Mouse (Mus musculus) olfactory bulb, adult 2 months (tissue): Measurements from ENCODE around the gene Ube2l6. TPM values are rescaled to one million over a fixed set of nuclear protein-coding genes. Genes with fewer than 3 reads are reported as not detected.

Source experiments
- H3K27ac ChIP-seq: fragments of 200-500 bp; 2 replicates; pipeline ENCODE4 v1.5.1; 2012; ENCODE audit warnings: low read depth, low read length; ENCODE audit not compliant: insufficient read depth
- H3K4me1 ChIP-seq: fragments of 200-500 bp; 2 replicates; pipeline ENCODE4 v1.6.1; 2012; ENCODE audit warnings: low read length; ENCODE audit not compliant: control insufficient read depth, insufficient read depth
- H3K4me3 ChIP-seq: fragments of 200-500 bp; 2 replicates; pipeline ENCODE4 v1.5.1; 2012; ENCODE audit warnings: mild to moderate bottlenecking, low read depth, low read length, moderate library complexity; ENCODE audit not compliant: insufficient read depth
- CTCF ChIP-seq: fragments of 200-500 bp; IDR thresholded peaks from 2 replicates; pipeline ENCODE4 v1.5.1; 2012; ENCODE audit warnings: low read depth, mild to moderate bottlenecking, low read length, moderate library complexity; ENCODE audit not compliant: insufficient read depth
- POLR2A ChIP-seq: fragments of 200-500 bp; IDR thresholded peaks from 2 replicates; pipeline ENCODE4 v1.6.1; 2012; ENCODE audit warnings: mild to moderate bottlenecking, low read depth, low read length, moderate library complexity; ENCODE audit not compliant: insufficient read depth
- WGBS: fragments of 180-500 bp; shearing (Covaris S2); methylation state at CpG from one replicate; pipeline ENCODE4 v1.1.7; 2018; 5-methylcytosine and 5-hydroxymethylcytosine counted together
- polyA plus RNA-seq: library from polyadenylated mRNA; stranded (reverse); fragments of >200 nt; gene quantifications from 2 replicates; pipeline ENCODE4 v1.2.4, GENCODE M21; 2012; ENCODE audit warnings: low replicate concordance; ENCODE audit not compliant: missing spikeins, insufficient read depth, insufficient read length

Gene Ube2l6
- polyA plus RNA-seq, 1 experiment, result not detected

- Histone ChIP-seq H3K4me1 (no peaks in the 10 kb centered on the region), H3K27ac (no peak overlapping the region), H3K4me3 (no peak overlapping the region)
- TF ChIP-seq CTCF (no peak), POLR2A (no peak)
- 94% methylated on average over 1 of the region's 1 CpGs for WGBS
Measured at GRCm38 (mm10) chr2:84858551-84858950, 59.9 kb downstream of the Ube2l6 start.

Other genes with a start within 250 kb of the Ube2l6 start
- not detected in 2 replicates for gene Ctnnd1, start 148.1 kb upstream of the Ube2l6 start, polyA plus RNA-seq
- gene Btbd18, start 139.7 kb upstream of the Ube2l6 start, polyA plus RNA-seq, result not detected in 2 replicates
- gene Selenoh, start 128.1 kb upstream of the Ube2l6 start, polyA plus RNA-seq, result not detected in 2 replicates
- not detected in 2 replicates for gene Gm28635, start 120.8 kb upstream of the Ube2l6 start, polyA plus RNA-seq
- gene Med19, start 120.4 kb upstream of the Ube2l6 start, polyA plus RNA-seq, result not detected in 2 replicates
- gene Tmx2, start 119.7 kb upstream of the Ube2l6 start, polyA plus RNA-seq, result not detected in 2 replicates
- not detected in 2 replicates for gene Zdhhc5, start 83.6 kb upstream of the Ube2l6 start, polyA plus RNA-seq
- gene Clp1, start 71.5 kb upstream of the Ube2l6 start, polyA plus RNA-seq, result not detected in 2 replicates
- 194 TPM in 1 of 2 replicates, not detected in the other for gene Ypel4, start 64.8 kb upstream of the Ube2l6 start, polyA plus RNA-seq
- not detected in 2 replicates for gene Gm19426, start 55.2 kb upstream of the Ube2l6 start, polyA plus RNA-seq
- gene Serping1, start 23.4 kb upstream of the Ube2l6 start, polyA plus RNA-seq, result not detected in 2 replicates
- gene Smtnl1, start 23.8 kb downstream of the Ube2l6 start, polyA plus RNA-seq, result not detected in 2 replicates
- not detected in 2 replicates for gene Timm10, start 28.2 kb downstream of the Ube2l6 start, polyA plus RNA-seq
- not detected in 2 replicates for gene Slc43a1, start 40.0 kb downstream of the Ube2l6 start, polyA plus RNA-seq
- gene Rtn4rl2, start 87.9 kb downstream of the Ube2l6 start, polyA plus RNA-seq, result not detected in 2 replicates
- not detected in 2 replicates for gene Slc43a3, start 137.8 kb downstream of the Ube2l6 start, polyA plus RNA-seq
- gene Prg2, start 181.6 kb downstream of the Ube2l6 start, polyA plus RNA-seq, result not detected in 2 replicates
- gene Prg3, start 189.4 kb downstream of the Ube2l6 start, polyA plus RNA-seq, result not detected in 2 replicates
- gene Ssrp1, start 238.4 kb downstream of the Ube2l6 start, polyA plus RNA-seq, result not detected in 2 replicates
- not detected in 2 replicates for gene P2rx3, start 238.6 kb downstream of the Ube2l6 start, polyA plus RNA-seq
- gene Tnks1bp1, start 249.2 kb downstream of the Ube2l6 start, polyA plus RNA-seq, result not detected in 2 replicates